Mouse (Mus musculus) cerebellum, adult 11 months (tissue): ENCODE measurements at regions not wholly inside any gene's neighbourhood (a gene's known extent, or its start where the extent isn't known, plus 50 kb on each side); places are given as distances from the start of the nearest gene placed in this dataset.

ENCODE experiments used
- DNase-seq: peaks from one replicate; pipeline ENCODE4 v3.0.0; 2022

GRCm38 (mm10) chr17:88116321-88116720 lies 51.2 kb upstream of the Fbxo11 start:
- no peak for DNase-seq

GRCm38 (mm10) chr17:88118714-88119113 lies 53.6 kb upstream of the Fbxo11 start:
- no peak for DNase-seq

GRCm38 (mm10) chr17:88123711-88124110 lies 58.6 kb upstream of the Fbxo11 start:
- no peak for DNase-seq

GRCm38 (mm10) chr17:88127126-88127525 lies 62.0 kb upstream of the Fbxo11 start:
- DNase-seq = no peak

- no peak for DNase-seq
Observed at GRCm38 (mm10) chr17:88131297-88131696, 66.2 kb upstream of the Fbxo11 start.

- no peak for DNase-seq
Observed at GRCm38 (mm10) chr17:88131980-88132379, 66.9 kb upstream of the Fbxo11 start.

GRCm38 (mm10) chr17:88132601-88133346 lies 67.7 kb upstream of the Fbxo11 start:
- no peak for DNase-seq

GRCm38 (mm10) chr17:88134546-88134945 lies 69.5 kb upstream of the Fbxo11 start:
- DNase-seq = no peak

- no peak for DNase-seq
Observed at GRCm38 (mm10) chr17:88141538-88141937, 76.4 kb upstream of the Fbxo11 start.

GRCm38 (mm10) chr17:88142003-88142402 lies 76.9 kb upstream of the Fbxo11 start:
- no peak for DNase-seq

- no peak for DNase-seq
Observed at GRCm38 (mm10) chr17:88142809-88143208, 77.7 kb upstream of the Fbxo11 start.

GRCm38 (mm10) chr17:88143378-88143943 lies 78.4 kb upstream of the Fbxo11 start:
- DNase-seq = no peak

- DNase-seq = no peak
Observed at GRCm38 (mm10) chr17:88158550-88158949, 93.5 kb upstream of the Fbxo11 start.

GRCm38 (mm10) chr17:88159212-88159668 lies 94.1 kb upstream of the Fbxo11 start:
- no peak for DNase-seq

- no peak for DNase-seq
Observed at GRCm38 (mm10) chr17:88159851-88160676, 95.0 kb upstream of the Fbxo11 start.

- DNase-seq = no peak
Observed at GRCm38 (mm10) chr17:88160677-88161001, 95.5 kb upstream of the Fbxo11 start.

- DNase-seq = no peak
Observed at GRCm38 (mm10) chr17:88161766-88162165, 96.7 kb upstream of the Fbxo11 start.

GRCm38 (mm10) chr17:88164805-88165204 lies 99.7 kb upstream of the Fbxo11 start:
- no peak for DNase-seq

GRCm38 (mm10) chr17:88165811-88166210 lies 100.7 kb upstream of the Fbxo11 start:
- DNase-seq = no peak

GRCm38 (mm10) chr17:88168262-88169096 lies 103.4 kb upstream of the Fbxo11 start:
- DNase-seq = no peak

GRCm38 (mm10) chr17:88171606-88172005 lies 106.5 kb upstream of the Fbxo11 start:
- no peak for DNase-seq

- DNase-seq = no peak
Observed at GRCm38 (mm10) chr17:88173354-88174032, 108.4 kb upstream of the Fbxo11 start.
